Mouse (Mus musculus): ENCODE results near the gene Itgb3. TPM values are rescaled to one million over a fixed set of nuclear protein-coding genes. Genes with fewer than 3 reads are reported as not detected.

Gene Itgb3
- polyA plus RNA-seq, 1 experiment from 2014 or later = 4.5 TPM

DNA sequence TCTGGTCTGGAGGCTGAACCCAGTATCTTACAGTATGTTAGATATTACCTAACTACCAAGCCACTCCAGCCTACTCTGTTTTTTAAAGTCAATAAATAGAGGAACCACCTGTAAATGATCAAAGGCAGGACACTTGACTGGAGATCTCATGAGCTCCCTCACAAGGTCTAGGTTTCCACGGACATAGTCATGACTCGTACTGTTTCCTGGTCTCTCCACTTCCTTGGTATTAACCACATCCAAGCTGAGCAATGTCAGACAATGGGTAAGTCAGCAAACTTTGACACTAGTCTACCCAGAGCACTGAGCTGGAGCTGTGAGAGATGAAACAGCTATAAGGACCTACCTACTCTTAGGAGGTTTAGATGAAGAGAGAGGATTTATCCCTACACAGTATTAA, 31.1 kb downstream of the Itgb3 start:
- Histone ChIP-seq H3K36me3 (ENCODE audit: control insufficient read depth, insufficient read depth, low read length) (no peaks in the 10 kb centered on the region), H3K4me2 (ENCODE audit: low read depth, low read length) (no peak overlapping the region), H3K27me3 (ENCODE audit: control insufficient read depth, insufficient read depth, low read depth, low read length) (no peaks in the 10 kb centered on the region), H3K27ac (ENCODE audit: low read length) (no peak overlapping the region), H3K4me3 (ENCODE audit: low read length) (no peak overlapping the region), H3K9me3 (ENCODE audit: control insufficient read depth, low read length) (no peaks in the 10 kb centered on the region), H3K4me1 (replicated peaks; ENCODE audit: control insufficient read depth, insufficient read depth, low read length) (no peaks in the 10 kb centered on the region), H3K9ac (ENCODE audit: low read length) (no peak overlapping the region)
- no peak for ATAC-seq (ENCODE audit: low read depth)
- 45% methylated on average over 2 of the region's 2 CpGs for WGBS

GRCm38 (mm10) chr11:104639634-104640033, 31.8 kb downstream of the Itgb3 start:
- Histone ChIP-seq H3K27ac (ENCODE audit: low read length) (no peak overlapping the region), H3K27me3 (ENCODE audit: control insufficient read depth, insufficient read depth, low read depth, low read length) (no peaks in the 10 kb centered on the region), H3K4me1 (replicated peaks; ENCODE audit: control insufficient read depth, insufficient read depth, low read length) (no peaks in the 10 kb centered on the region), H3K9me3 (ENCODE audit: control insufficient read depth, low read length) (no peaks in the 10 kb centered on the region), H3K36me3 (ENCODE audit: control insufficient read depth, insufficient read depth, low read length) (no peaks in the 10 kb centered on the region), H3K4me3 (ENCODE audit: low read length) (no peak overlapping the region), H3K9ac (ENCODE audit: low read length) (no peak overlapping the region), H3K4me2 (ENCODE audit: low read depth, low read length) (no peak overlapping the region)
- peak; percentile 20; the same call in 1 of the 2 replicates for ATAC-seq (ENCODE audit: low read depth)
- WGBS = 70% methylated on average over 9 of the region's 9 CpGs

GRCm38 (mm10) chr11:104640894-104641293, 33.1 kb downstream of the Itgb3 start:
- Histone ChIP-seq H3K4me2 (ENCODE audit: low read depth, low read length) (no peak overlapping the region), H3K4me1 (replicated peaks; ENCODE audit: control insufficient read depth, insufficient read depth, low read length) (no peaks in the 10 kb centered on the region), H3K27me3 (ENCODE audit: control insufficient read depth, insufficient read depth, low read depth, low read length) (no peaks in the 10 kb centered on the region), H3K4me3 (ENCODE audit: low read length) (no peak overlapping the region), H3K9me3 (ENCODE audit: control insufficient read depth, low read length) (no peaks in the 10 kb centered on the region), H3K9ac (ENCODE audit: low read length) (no peak overlapping the region), H3K27ac (ENCODE audit: low read length) (no peak overlapping the region), H3K36me3 (ENCODE audit: control insufficient read depth, insufficient read depth, low read length) (no peaks in the 10 kb centered on the region)
- no peak for ATAC-seq (ENCODE audit: low read depth)
- 72% methylated on average over 10 of the region's 10 CpGs for WGBS

DNA sequence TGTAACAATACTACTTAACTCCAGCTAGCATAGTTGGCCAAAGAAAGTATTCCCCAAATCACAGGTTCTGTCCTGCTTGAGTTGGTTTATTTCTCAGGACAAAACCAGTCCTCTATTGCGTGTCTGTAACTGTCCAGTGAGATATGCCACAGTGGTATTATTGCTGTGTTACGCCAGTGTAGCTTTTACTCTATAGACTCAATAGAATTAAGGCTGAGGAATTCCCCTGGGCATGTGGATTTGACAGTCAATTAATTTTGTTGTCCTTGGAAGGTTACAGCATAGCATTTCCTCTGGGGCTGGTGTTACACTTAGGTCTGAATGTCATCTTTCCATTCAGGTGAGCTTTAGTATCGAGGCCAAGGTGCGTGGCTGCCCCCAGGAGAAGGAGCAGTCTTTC, 35.4 kb downstream of the Itgb3 start:
- Histone ChIP-seq H3K4me2 (ENCODE audit: low read depth, low read length) (no peak overlapping the region), H3K9me3 (ENCODE audit: control insufficient read depth, low read length) (no peaks in the 10 kb centered on the region), H3K9ac (ENCODE audit: low read length) (no peak overlapping the region), H3K4me1 (replicated peaks; ENCODE audit: control insufficient read depth, insufficient read depth, low read length) (no peaks in the 10 kb centered on the region), H3K36me3 (ENCODE audit: control insufficient read depth, insufficient read depth, low read length) (no peaks in the 10 kb centered on the region), H3K27me3 (ENCODE audit: control insufficient read depth, insufficient read depth, low read depth, low read length) (no peaks in the 10 kb centered on the region), H3K4me3 (ENCODE audit: low read length) (no peak overlapping the region), H3K27ac (ENCODE audit: low read length) (no peak overlapping the region)
- 78% methylated on average over 4 of the region's 4 CpGs for WGBS
- ATAC-seq (ENCODE audit: low read depth) = no peak

DNA sequence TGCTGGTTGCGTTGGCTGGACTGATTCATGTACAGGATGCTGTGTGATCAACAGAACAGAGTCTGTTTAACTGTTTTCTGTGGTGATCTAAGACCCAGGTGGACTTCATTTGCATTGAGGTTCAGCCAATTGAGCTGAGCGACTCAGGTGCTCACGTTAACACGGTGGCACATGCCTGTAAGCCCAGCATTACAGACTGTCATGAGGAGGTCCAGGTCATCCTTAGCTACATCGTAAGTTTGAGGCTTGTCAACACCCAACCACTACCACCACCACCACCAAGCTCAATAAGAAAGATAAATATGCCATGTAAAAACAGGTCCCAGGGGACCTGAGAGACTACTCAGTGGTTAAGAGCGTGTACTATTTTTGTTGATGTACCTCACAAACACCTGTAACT, 37.6 kb downstream of the Itgb3 start:
- no peaks in the 10 kb centered on the region for H3K4me1 ChIP-seq (replicated peaks; ENCODE audit: control insufficient read depth, insufficient read depth, low read length)
- no peak for ATAC-seq (ENCODE audit: low read depth)
- no peak overlapping the region for H3K9ac ChIP-seq (ENCODE audit: low read length)
- H3K4me2 ChIP-seq (ENCODE audit: low read depth, low read length) = no peak overlapping the region
- H3K27me3 ChIP-seq (ENCODE audit: control insufficient read depth, insufficient read depth, low read depth, low read length) = no peaks in the 10 kb centered on the region
- H3K36me3 ChIP-seq (ENCODE audit: control insufficient read depth, insufficient read depth, low read length) = no peaks in the 10 kb centered on the region
- WGBS = 88% methylated on average over 6 of the region's 6 CpGs
- H3K9me3 ChIP-seq (ENCODE audit: control insufficient read depth, low read length) = no peaks in the 10 kb centered on the region
- H3K27ac ChIP-seq (ENCODE audit: low read length) = no peak overlapping the region
- H3K4me3 ChIP-seq (ENCODE audit: low read length) = no peak overlapping the region

GRCm38 (mm10) chr11:104646173-104646572, 38.4 kb downstream of the Itgb3 start:
- WGBS = 54% methylated on average over 4 of the region's 4 CpGs
- ATAC-seq (ENCODE audit: low read depth) = no peak
- no peaks in the 10 kb centered on the region for H3K27me3 ChIP-seq (ENCODE audit: control insufficient read depth, insufficient read depth, low read depth, low read length)
- no peak overlapping the region for H3K4me2 ChIP-seq (ENCODE audit: low read depth, low read length)
- H3K4me1 ChIP-seq (replicated peaks; ENCODE audit: control insufficient read depth, insufficient read depth, low read length) = no peaks in the 10 kb centered on the region
- no peak overlapping the region for H3K27ac ChIP-seq (ENCODE audit: low read length)
- no peak overlapping the region for H3K9ac ChIP-seq (ENCODE audit: low read length)
- no peaks in the 10 kb centered on the region for H3K36me3 ChIP-seq (ENCODE audit: control insufficient read depth, insufficient read depth, low read length)
- no peaks in the 10 kb centered on the region for H3K9me3 ChIP-seq (ENCODE audit: control insufficient read depth, low read length)
- no peak overlapping the region for H3K4me3 ChIP-seq (ENCODE audit: low read length)

DNA sequence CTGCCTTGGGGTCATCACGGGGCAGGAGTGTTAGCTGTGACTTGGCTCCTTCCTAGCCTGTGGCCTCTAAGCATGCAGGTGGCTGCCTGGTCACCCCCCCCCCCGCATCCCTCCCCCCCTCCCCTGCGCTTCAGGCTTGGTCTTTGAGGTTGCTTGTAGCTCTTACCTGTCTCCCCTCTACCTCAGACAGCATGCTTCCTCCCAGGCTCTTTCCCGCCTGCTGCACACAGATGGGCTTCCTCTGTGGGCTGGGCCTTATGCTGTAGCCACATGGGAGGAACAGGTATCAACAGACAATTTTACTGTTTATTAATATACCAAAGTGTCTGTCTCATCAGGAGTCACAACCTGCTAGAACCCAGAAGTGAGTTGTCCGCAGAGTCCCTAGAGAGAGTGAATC, 38.8 kb downstream of the Itgb3 start:
- Histone ChIP-seq H3K4me2 (ENCODE audit: low read depth, low read length) (no peak overlapping the region), H3K4me3 (ENCODE audit: low read length) (no peak overlapping the region), H3K36me3 (ENCODE audit: control insufficient read depth, insufficient read depth, low read length) (no peaks in the 10 kb centered on the region), H3K9ac (ENCODE audit: low read length) (no peak overlapping the region), H3K27me3 (ENCODE audit: control insufficient read depth, insufficient read depth, low read depth, low read length) (no peaks in the 10 kb centered on the region), H3K9me3 (ENCODE audit: control insufficient read depth, low read length) (no peaks in the 10 kb centered on the region), H3K4me1 (replicated peaks; ENCODE audit: control insufficient read depth, insufficient read depth, low read length) (no peaks in the 10 kb centered on the region), H3K27ac (ENCODE audit: low read length) (no peak overlapping the region)
- ATAC-seq (ENCODE audit: low read depth) = no peak
- WGBS = 82% methylated on average over 5 of the region's 5 CpGs

GRCm38 (mm10) chr11:104647188-104647867, 39.5 kb downstream of the Itgb3 start:
- H3K36me3 ChIP-seq (ENCODE audit: control insufficient read depth, insufficient read depth, low read length) = no peaks in the 10 kb centered on the region
- H3K27ac ChIP-seq (ENCODE audit: low read length) = no peak overlapping the region
- H3K4me2 ChIP-seq (ENCODE audit: low read depth, low read length) = no peak overlapping the region
- H3K4me1 ChIP-seq (replicated peaks; ENCODE audit: control insufficient read depth, insufficient read depth, low read length) = no peaks in the 10 kb centered on the region
- H3K4me3 ChIP-seq (ENCODE audit: low read length) = no peak overlapping the region
- no peak overlapping the region for H3K9ac ChIP-seq (ENCODE audit: low read length)
- WGBS = 64% methylated on average over 8 of the region's 8 CpGs
- no peaks in the 10 kb centered on the region for H3K9me3 ChIP-seq (ENCODE audit: control insufficient read depth, low read length)
- H3K27me3 ChIP-seq (ENCODE audit: control insufficient read depth, insufficient read depth, low read depth, low read length) = no peaks in the 10 kb centered on the region
- ATAC-seq (ENCODE audit: low read depth) = no peak

DNA sequence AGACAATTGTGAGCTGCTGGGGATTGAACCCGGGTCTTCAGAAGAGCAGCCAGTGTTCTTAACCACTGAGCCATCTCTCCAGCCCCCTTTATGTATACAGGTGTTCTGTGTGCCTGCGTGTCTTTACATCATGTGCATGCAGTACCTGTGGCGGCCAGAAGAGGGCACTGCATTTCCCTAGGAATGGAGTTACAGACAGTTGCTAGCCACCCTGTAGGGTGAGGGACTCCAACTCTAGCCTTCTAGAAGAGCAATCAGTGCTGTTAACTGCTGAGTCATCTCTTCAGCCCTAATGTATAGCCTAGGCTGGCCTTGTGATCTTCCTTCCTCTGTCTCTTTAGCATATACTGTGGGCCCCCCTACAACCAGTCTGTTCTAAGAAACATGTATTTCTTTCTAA, 40.8 kb downstream of the Itgb3 start:
- Histone ChIP-seq H3K27me3 (ENCODE audit: control insufficient read depth, insufficient read depth, low read depth, low read length) (no peaks in the 10 kb centered on the region), H3K36me3 (ENCODE audit: control insufficient read depth, insufficient read depth, low read length) (no peaks in the 10 kb centered on the region), H3K9ac (ENCODE audit: low read length) (no peak overlapping the region), H3K4me1 (replicated peaks; ENCODE audit: control insufficient read depth, insufficient read depth, low read length) (no peaks in the 10 kb centered on the region), H3K4me2 (ENCODE audit: low read depth, low read length) (no peak overlapping the region), H3K4me3 (ENCODE audit: low read length) (no peak overlapping the region), H3K27ac (ENCODE audit: low read length) (no peak overlapping the region), H3K9me3 (ENCODE audit: control insufficient read depth, low read length) (no peaks in the 10 kb centered on the region)
- ATAC-seq (ENCODE audit: low read depth) = no peak
- 56% methylated on average over 3 of the region's 3 CpGs for WGBS

- Histone ChIP-seq H3K27ac (ENCODE audit: low read length) (no peak overlapping the region), H3K36me3 (ENCODE audit: control insufficient read depth, insufficient read depth, low read length) (no peaks in the 10 kb centered on the region), H3K9ac (ENCODE audit: low read length) (no peak overlapping the region), H3K9me3 (ENCODE audit: control insufficient read depth, low read length) (peaks cover 5% of the 10 kb centered on the region; the same call in 1 of the 2 replicates), H3K4me1 (replicated peaks; ENCODE audit: control insufficient read depth, insufficient read depth, low read length) (0 out of 2 replicates have a peak, but pooled peaks cover 3% of the 10 kb centered on the region), H3K27me3 (ENCODE audit: control insufficient read depth, insufficient read depth, low read depth, low read length) (no peaks in the 10 kb centered on the region), H3K4me3 (ENCODE audit: low read length) (no peak overlapping the region), H3K4me2 (ENCODE audit: low read depth, low read length) (no peak overlapping the region)
- ATAC-seq (ENCODE audit: low read depth) = no peak
- WGBS = 92% methylated on average over 4 of the region's 4 CpGs
Observed at GRCm38 (mm10) chr11:104660599-104660998, 52.8 kb downstream of the Itgb3 start.

Data from lung, embryonic 16.5 days (tissue).